Mouse (Mus musculus): ENCODE measurements around the gene Bud23.

GRCm38 (mm10) chr5:135086871-135087270 lies 22.1 kb upstream of the Bud23 start:
- TF ChIP-seq CTCF (IDR thresholded peaks at IDR 0.05; ENCODE audit: low read depth, low read length), result no peak
- TF ChIP-seq POLR2A (IDR thresholded peaks at IDR 0.05; ENCODE audit: extremely low read depth, insufficient read depth, low read length), result no peak

Measured in liver, adult 2 months (tissue).